Mouse (Mus musculus): ENCODE measurements at regions not wholly inside any gene's neighbourhood (a gene's known extent, or its start where the extent isn't known, plus 50 kb on each side); places are given as distances from the start of the nearest gene placed in this dataset.
A peak's percentile ranks its signal among the peaks of the same experiment; 100 is the strongest.

DNA sequence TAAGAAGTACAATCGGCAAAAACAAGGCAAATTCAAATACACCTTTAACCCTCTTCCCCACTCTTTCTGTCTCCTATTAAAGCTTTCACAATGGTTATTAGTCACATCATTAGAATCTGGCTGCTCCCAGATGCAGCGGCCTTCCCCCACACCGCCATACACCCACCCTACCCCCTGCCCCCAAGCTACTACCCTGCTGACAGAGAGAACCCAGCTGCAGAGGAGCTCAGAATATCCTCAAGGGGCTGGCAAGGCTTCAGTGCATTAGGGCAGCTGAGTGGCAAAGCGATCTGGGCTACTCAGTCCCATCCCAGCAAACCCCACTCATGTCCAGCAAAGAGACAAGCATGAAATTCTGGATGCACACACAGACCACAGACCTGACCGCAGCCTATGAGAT is 113.6 kb upstream of the Rgma start:
- DNase-seq (ENCODE audit: low spot score in 2 of 2): no peak

- DNase-seq (ENCODE audit: low spot score in 2 of 2): no peak
Observed at GRCm38 (mm10) chr7:73262526-73262925, 112.8 kb upstream of the Rgma start.

DNA sequence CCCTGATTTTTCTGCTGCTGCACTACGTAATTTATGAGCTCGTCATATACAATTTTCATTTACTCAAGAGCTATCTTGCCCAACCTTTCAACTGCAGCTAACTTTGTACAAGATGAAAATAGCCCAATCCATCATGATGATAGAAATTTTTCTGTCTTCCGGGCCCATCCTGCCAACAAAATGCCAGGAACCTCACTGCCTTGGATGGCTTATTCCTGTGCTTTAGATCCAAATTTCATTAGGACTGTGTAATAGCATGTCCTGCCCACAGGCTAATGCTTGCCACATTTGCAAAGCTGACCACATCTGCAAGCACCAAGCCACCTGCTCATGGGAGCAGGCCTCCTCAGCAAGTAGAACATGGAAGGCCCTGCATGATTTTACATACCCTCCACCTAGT is 105.7 kb upstream of the Rgma start:
- DNase-seq (ENCODE audit: low spot score in 2 of 2): no peak

- DNase-seq (ENCODE audit: low spot score in 2 of 2): no peak
Observed at GRCm38 (mm10) chr7:73272787-73273186, 102.5 kb upstream of the Rgma start.

GRCm38 (mm10) chr7:73275814-73276271 is 99.5 kb upstream of the Rgma start:
- no peak for DNase-seq (ENCODE audit: low spot score in 2 of 2)

DNA sequence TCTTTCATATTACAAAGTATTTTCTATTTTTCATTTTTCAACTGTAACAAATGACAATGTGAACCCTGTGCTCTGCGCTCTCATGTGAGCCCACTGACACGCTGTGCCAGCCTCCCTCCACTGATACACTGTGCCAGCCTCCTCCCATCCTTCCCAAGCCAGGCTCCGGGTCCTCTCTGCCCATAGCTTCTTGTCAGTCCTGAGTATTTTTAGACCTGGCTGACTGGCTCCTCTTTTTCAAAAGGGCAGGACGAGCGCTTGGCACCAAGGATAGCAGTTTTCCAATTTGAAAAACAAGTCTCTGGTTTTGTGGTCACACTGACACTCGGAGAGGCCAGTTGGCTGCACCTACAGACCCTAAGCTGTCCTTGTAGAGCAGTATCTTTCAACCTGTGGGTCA is 96.7 kb upstream of the Rgma start:
- no peak for DNase-seq (ENCODE audit: low spot score in 2 of 2)

- no peak for DNase-seq (ENCODE audit: low spot score in 2 of 2)
Observed at GRCm38 (mm10) chr7:73279936-73280445, 95.3 kb upstream of the Rgma start.

DNA sequence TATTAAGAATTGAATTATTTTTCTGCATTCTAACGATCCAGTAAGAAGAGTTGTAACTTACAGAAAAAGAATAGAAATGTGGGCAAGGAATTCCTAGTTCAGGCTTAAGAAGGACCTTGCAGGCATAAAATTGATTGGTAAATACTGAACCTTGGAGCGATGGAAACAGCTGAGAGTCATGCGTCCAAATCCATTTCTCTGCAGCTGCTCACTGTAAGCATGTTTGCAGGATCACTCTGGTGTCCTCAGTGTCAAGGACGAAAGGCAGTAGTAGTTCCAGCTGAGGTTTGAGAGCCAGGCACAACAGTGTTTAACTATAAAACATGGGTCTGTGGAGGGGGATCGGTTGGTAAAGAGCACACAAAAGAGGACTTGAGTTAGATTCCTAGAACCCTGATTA is 89.1 kb upstream of the Rgma start:
- no peak for DNase-seq (ENCODE audit: low spot score in 2 of 2)

- no peak for DNase-seq (ENCODE audit: low spot score in 2 of 2)
Observed at GRCm38 (mm10) chr7:73293337-73293736, 82.0 kb upstream of the Rgma start.

GRCm38 (mm10) chr7:73294399-73294798 is 80.9 kb upstream of the Rgma start:
- DNase-seq (ENCODE audit: low spot score in 2 of 2): no peak

- DNase-seq (ENCODE audit: low spot score in 2 of 2): peak in 1 of 2 experiments; percentile 12
Observed at GRCm38 (mm10) chr7:73302501-73302900, 72.8 kb upstream of the Rgma start.

GRCm38 (mm10) chr7:73303818-73304217 is 71.5 kb upstream of the Rgma start:
- no peak for DNase-seq (ENCODE audit: low spot score in 2 of 2)

- no peak for DNase-seq (ENCODE audit: low spot score in 2 of 2)
Observed at GRCm38 (mm10) chr7:73304799-73305198, 70.5 kb upstream of the Rgma start.

- DNase-seq (ENCODE audit: low spot score in 2 of 2): no peak
Observed at GRCm38 (mm10) chr7:73305286-73305975, 69.9 kb upstream of the Rgma start.

DNA sequence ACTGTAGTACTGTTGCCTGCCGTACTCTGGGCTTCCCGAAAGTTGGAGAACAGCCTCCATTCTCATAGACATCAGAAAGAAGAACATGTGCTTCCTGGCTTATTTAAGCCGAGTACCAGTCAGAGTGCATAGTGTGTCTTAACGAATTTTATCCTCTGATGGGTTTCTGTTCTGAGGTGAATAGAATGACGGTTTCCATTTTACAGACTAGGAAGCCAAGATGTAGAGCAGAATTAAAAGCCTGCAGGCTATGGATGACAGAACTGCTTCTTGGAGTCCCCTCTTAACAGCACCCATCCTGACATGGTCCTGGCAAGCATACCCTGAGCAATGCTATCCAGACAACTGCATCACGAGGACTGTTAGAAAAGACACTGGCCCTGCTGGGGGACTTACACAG is 69.0 kb upstream of the Rgma start:
- DNase-seq (ENCODE audit: low spot score in 2 of 2): no peak

GRCm38 (mm10) chr7:73306728-73307127 is 68.6 kb upstream of the Rgma start:
- no peak for DNase-seq (ENCODE audit: low spot score in 2 of 2)

DNA sequence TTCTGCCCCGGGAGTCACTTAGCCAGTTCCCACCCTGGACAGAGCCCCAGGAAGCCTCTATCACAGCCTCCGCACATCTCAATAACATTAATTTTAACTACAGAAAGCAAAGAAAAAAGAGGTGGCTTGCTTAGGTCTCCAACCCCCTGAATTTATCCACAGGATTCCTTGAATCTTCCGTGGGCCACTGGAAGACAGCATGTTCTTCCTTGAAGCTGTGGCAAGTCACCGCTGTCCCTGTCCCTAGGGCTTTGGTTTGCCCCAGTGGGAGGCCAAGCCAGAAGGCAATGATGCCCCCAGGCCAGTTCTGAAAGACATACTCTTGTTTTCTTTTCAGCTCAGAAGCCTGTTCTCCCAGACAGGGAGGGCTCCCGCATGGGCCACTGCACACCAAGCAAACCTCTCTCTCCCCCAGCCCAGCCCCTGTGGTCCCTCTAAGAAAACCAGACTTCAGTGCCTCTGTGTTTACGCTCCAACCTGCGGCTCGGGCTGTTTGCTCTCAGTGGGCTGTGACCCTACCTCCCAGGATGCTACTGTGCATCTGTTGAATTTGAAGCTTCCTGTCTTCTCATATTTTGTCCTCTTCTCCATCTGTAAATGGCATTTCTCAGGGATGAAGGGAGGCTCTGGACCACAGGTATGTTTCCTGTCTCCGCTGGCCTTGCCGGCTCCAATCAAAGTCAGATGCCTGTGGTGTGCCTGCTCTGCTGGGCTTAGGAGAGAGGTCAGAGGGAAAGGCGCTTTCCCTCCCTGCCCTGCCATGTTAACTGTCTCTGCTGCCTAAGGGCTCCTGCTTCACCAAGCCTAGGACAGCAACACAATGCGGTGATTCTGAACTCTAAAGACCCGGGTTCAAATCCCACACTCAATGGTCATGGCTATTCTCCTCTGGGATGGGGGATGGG is 67.5 kb upstream of the Rgma start:
- no peak for DNase-seq (ENCODE audit: low spot score in 2 of 2)

GRCm38 (mm10) chr7:73308981-73309380 is 66.3 kb upstream of the Rgma start:
- DNase-seq (ENCODE audit: low spot score in 2 of 2): no peak

- DNase-seq (ENCODE audit: low spot score in 2 of 2): peak in 1 of 2 experiments; percentile 12
Observed at GRCm38 (mm10) chr7:73310056-73310455, 65.3 kb upstream of the Rgma start.

- DNase-seq (ENCODE audit: low spot score in 2 of 2): no peak
Observed at GRCm38 (mm10) chr7:73310581-73311136, 64.7 kb upstream of the Rgma start.

DNA sequence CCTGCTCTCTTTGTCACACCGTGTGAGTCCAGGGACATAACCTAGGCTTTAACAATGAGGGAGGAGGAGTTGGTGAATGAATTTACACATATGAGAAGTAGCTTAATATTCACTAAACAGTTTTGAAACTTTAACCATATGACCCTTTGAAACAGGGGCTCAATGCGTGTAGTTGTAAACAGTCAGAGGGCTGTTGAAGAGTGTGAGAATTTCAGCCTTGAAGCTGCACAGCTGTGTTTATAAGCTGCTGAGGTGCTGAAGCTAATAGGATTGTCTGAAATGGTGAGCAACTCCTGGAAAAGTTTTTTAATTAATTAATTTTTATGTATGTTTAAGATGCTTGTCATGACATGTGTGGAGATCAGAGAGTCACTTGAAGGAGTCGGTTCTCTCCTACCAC is 59.8 kb upstream of the Rgma start:
- no peak for DNase-seq (ENCODE audit: low spot score in 2 of 2)

DNA sequence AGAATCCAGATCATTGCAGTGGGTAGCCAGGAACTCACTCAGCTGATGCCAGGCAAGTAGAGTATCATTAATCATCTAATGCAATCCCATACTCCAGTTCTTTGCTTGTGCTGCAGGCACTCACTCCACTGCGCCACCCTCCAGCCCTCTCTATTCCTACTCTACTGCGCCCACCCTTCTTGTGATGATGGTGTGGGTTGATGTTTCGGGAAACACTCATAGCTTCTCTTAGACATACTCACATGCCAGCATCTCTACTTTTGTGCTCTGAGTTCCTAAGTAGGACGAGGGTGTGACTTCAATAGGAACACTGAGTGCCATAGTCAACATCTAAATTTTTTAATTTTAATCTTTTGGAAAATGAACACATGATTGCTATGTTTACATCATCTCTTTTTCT is 57.7 kb upstream of the Rgma start:
- DNase-seq (ENCODE audit: low spot score in 2 of 2): no peak

DNA sequence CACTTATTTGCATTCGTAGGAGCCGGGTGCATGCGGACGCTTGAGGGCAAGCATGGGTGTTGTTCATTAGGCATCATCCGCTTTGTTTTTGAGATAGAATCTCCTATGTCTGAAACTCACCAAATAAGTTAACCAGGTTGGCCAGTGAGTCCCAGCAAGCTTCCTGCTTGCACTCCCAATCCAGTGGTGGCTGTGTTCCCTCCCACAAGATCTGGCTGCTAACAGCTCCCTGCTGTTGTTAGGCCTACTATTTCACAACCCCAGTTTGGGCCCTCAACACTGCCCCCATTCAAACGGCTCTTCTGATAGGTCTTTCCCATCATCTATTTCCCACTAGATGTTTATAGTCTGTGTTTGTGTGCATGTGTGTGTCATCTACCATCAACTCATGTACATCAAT is 56.3 kb upstream of the Rgma start:
- DNase-seq (ENCODE audit: low spot score in 2 of 2): no peak
